ENCODE assay signal across 12 mouse cellular contexts in genomic region chr3:142280366-142281092, GRCm38 (mm10).
DNase-seq lines count a peak whose midpoint lies in the region; ATAC-seq lines count a peak whose summit lies in the region.
"Had no signal": no experiment of that assay in that cellular context is flagged by ENCODE, and none has a peak within 500 bp of the region (broad histone marks: within the 10 kb centered on the region; RNA-seq: fewer than 3 reads in every experiment).

No protein-coding gene starts in this region.

- no peaks in the 10 kb centered on the region for H3K9me3 ChIP-seq in embryonic facial prominence, embryonic 11.5 days (replicated peaks; ENCODE audit: control insufficient read depth, low read length)
- no peaks in the 10 kb centered on the region for H3K9me3 ChIP-seq in embryonic facial prominence, embryonic 10.5 days
- H3K9me3 ChIP-seq in kidney, embryonic 15.5 days (replicated peaks) = no peaks in the 10 kb centered on the region
- no peaks in the 10 kb centered on the region for H3K9me3 ChIP-seq in embryonic facial prominence, embryonic 15.5 days (replicated peaks)
- H3K9me3 ChIP-seq: megakaryocyte, embryonic 14.5 days; neural tube, embryonic 13.5 days had no signal

- no peaks in the 10 kb centered on the region for H3K27me3 ChIP-seq in embryonic facial prominence, embryonic 11.5 days (ENCODE audit: control insufficient read depth, insufficient read depth, low read length)
- H3K27me3 ChIP-seq in embryonic facial prominence, embryonic 10.5 days (replicated peaks; ENCODE audit: low read depth, poor library complexity, severe bottlenecking) = no peaks in the 10 kb centered on the region
- no peaks in the 10 kb centered on the region for H3K27me3 ChIP-seq in kidney, embryonic 15.5 days
- H3K27me3 ChIP-seq in embryonic facial prominence, embryonic 15.5 days = no peaks in the 10 kb centered on the region
- H3K27me3 ChIP-seq: megakaryocyte, embryonic 14.5 days; neural tube, embryonic 13.5 days had no signal

- no peak overlapping the region for H3K4me2 ChIP-seq in embryonic facial prominence, embryonic 11.5 days (ENCODE audit: low read depth, low read length)
- no peak overlapping the region for H3K4me2 ChIP-seq in kidney, embryonic 15.5 days
- no peak overlapping the region for H3K4me2 ChIP-seq in embryonic facial prominence, embryonic 15.5 days (replicated peaks)
- H3K4me2 ChIP-seq: neural tube, embryonic 13.5 days had no signal

- no peak overlapping the region for H3K4me3 ChIP-seq in embryonic facial prominence, embryonic 11.5 days (ENCODE audit: low read depth, low read length)
- no peak overlapping the region for H3K4me3 ChIP-seq in embryonic facial prominence, embryonic 10.5 days
- H3K4me3 ChIP-seq in kidney, embryonic 15.5 days (replicated peaks) = no peak overlapping the region
- no peak overlapping the region for H3K4me3 ChIP-seq in embryonic facial prominence, embryonic 15.5 days (replicated peaks)
- H3K4me3 ChIP-seq: neural tube, embryonic 13.5 days had no signal

- no peak for DNase-seq in embryonic facial prominence, embryonic 11.5 days (ENCODE audit: low spot score)
- DNase-seq in embryonic facial prominence, embryonic 10.5 days (ENCODE audit: low spot score) = no peak
- DNase-seq in kidney, postnatal 14 days = no peak
- DNase-seq in adrenal gland, postnatal 4 days (ENCODE audit: low spot score in 2 of 2) = no peak
- DNase-seq: layer of hippocampus, adult 9-11 months; left cerebral cortex, postnatal 4 days had no signal

- H3K9ac ChIP-seq in embryonic facial prominence, embryonic 11.5 days (replicated peaks; ENCODE audit: low read length) = no peak overlapping the region
- H3K9ac ChIP-seq in kidney, embryonic 15.5 days = no peak overlapping the region
- no peak overlapping the region for H3K9ac ChIP-seq in embryonic facial prominence, embryonic 15.5 days
- H3K9ac ChIP-seq: neural tube, embryonic 13.5 days had no signal

- H3K4me1 ChIP-seq in embryonic facial prominence, embryonic 11.5 days (ENCODE audit: control insufficient read depth, insufficient read depth, low read length) = no peaks in the 10 kb centered on the region; the same call in 1 of the 2 replicates
- H3K4me1 ChIP-seq in embryonic facial prominence, embryonic 10.5 days = peaks cover 15% of the 10 kb centered on the region
- H3K4me1 ChIP-seq in kidney, embryonic 15.5 days = 0 out of 2 replicates have a peak, but pooled peaks cover 5% of the 10 kb centered on the region
- H3K4me1 ChIP-seq in embryonic facial prominence, embryonic 15.5 days = no peaks in the 10 kb centered on the region

- 65% methylated on average over 6 of the region's 6 CpGs for WGBS in embryonic facial prominence, embryonic 11.5 days
- WGBS in embryonic facial prominence, embryonic 10.5 days = 76% methylated on average over 6 of the region's 6 CpGs
- 67% methylated on average over 6 of the region's 6 CpGs for WGBS in kidney, embryonic 15.5 days
- 54% methylated on average over 6 of the region's 6 CpGs for WGBS in embryonic facial prominence, embryonic 15.5 days

- ATAC-seq in embryonic facial prominence, embryonic 11.5 days (replicated peaks; ENCODE audit: insufficient number of reproducible peaks, low FRiP score, low TSS enrichment, low read depth) = 0 out of 2 replicates have a peak, but pooled peaks have one; percentile 21
- ATAC-seq in kidney, embryonic 15.5 days (replicated peaks; ENCODE audit: low FRiP score) = peak; percentile 31
- ATAC-seq in embryonic facial prominence, embryonic 15.5 days (ENCODE audit: insufficient number of reproducible peaks, low FRiP score, low TSS enrichment, low read depth) = 0 out of 2 replicates have a peak, but pooled peaks have one; percentile 19
- peak; percentile 32 for ATAC-seq in megakaryocyte progenitor cell, adult 5-6 weeks (replicated peaks; ENCODE audit: poor library complexity)
- ATAC-seq in frontal cortex, adult (ENCODE audit: low TSS enrichment) = no peak

- no peak overlapping the region for H3K27ac ChIP-seq in embryonic facial prominence, embryonic 11.5 days (replicated peaks; ENCODE audit: low read depth, low read length)
- no peak overlapping the region for H3K27ac ChIP-seq in embryonic facial prominence, embryonic 10.5 days (replicated peaks)
- H3K27ac ChIP-seq in kidney, embryonic 15.5 days = peak overlapping the region; percentile 41; the same call in 1 of the 2 replicates
- H3K27ac ChIP-seq in embryonic facial prominence, embryonic 15.5 days (replicated peaks) = no peak overlapping the region
- H3K27ac ChIP-seq: neural tube, embryonic 13.5 days had no signal

- H3K36me3 ChIP-seq in embryonic facial prominence, embryonic 11.5 days (replicated peaks; ENCODE audit: control insufficient read depth, insufficient read depth, low read depth, low read length) = no peaks in the 10 kb centered on the region
- H3K36me3 ChIP-seq in embryonic facial prominence, embryonic 10.5 days (replicated peaks) = no peaks in the 10 kb centered on the region
- peaks cover 21% of the 10 kb centered on the region for H3K36me3 ChIP-seq in kidney, embryonic 15.5 days
- 0 out of 2 replicates have a peak, but pooled peaks cover 3% of the 10 kb centered on the region for H3K36me3 ChIP-seq in embryonic facial prominence, embryonic 15.5 days
- H3K36me3 ChIP-seq: neural tube, embryonic 13.5 days had no signal
